Mouse (Mus musculus): ENCODE measurements around the gene Son. TPM values are rescaled to one million over a fixed set of nuclear protein-coding genes. Genes with fewer than 3 reads are reported as not detected.
A peak's percentile ranks its signal among the peaks of the same experiment; 100 is the strongest.

The Son gene
- polyA plus RNA-seq, 1 experiment from 2014 or later, result 65.0 TPM

GRCm38 (mm10) chr16:91658471-91658870, 11.2 kb downstream of the Son start:
- Histone ChIP-seq H3K27me3 (replicated peaks) (no peaks in the 10 kb centered on the region), H3K9me3 (replicated peaks) (peaks cover 21% of the 10 kb centered on the region; the same call in 1 of the 2 replicates), H3K4me1 (no peaks in the 10 kb centered on the region), H3K4me2 (no peak overlapping the region), H3K9ac (no peak overlapping the region), H3K36me3 (peaks cover 99% of the 10 kb centered on the region), H3K27ac (no peak overlapping the region), H3K4me3 (no peak overlapping the region)
- ATAC-seq, result no peak
- 92% methylated on average over 5 of the region's 5 CpGs for WGBS (ENCODE audit: insufficient replicate concordance)

- 94% methylated on average over 20 of the region's 20 CpGs for WGBS (ENCODE audit: insufficient replicate concordance)
- H3K36me3 ChIP-seq, result peaks cover 99% of the 10 kb centered on the region
- H3K4me3 ChIP-seq, result no peak overlapping the region
- H3K9ac ChIP-seq, result no peak overlapping the region
- no peaks in the 10 kb centered on the region for H3K4me1 ChIP-seq
- H3K27ac ChIP-seq, result no peak overlapping the region
- peaks cover 21% of the 10 kb centered on the region; the same call in 1 of the 2 replicates for H3K9me3 ChIP-seq (replicated peaks)
- no peak overlapping the region for H3K4me2 ChIP-seq
- ATAC-seq, result no peak
- no peaks in the 10 kb centered on the region for H3K27me3 ChIP-seq (replicated peaks)
These were observed 12.5 kb downstream of the Son start for GRCm38 (mm10) chr16:91659798-91660197.

- H3K4me1 ChIP-seq, result no peaks in the 10 kb centered on the region
- H3K4me2 ChIP-seq, result no peak overlapping the region
- no peak overlapping the region for H3K27ac ChIP-seq
- 74% methylated on average over 1 of the region's 1 CpGs for WGBS (ENCODE audit: insufficient replicate concordance)
- no peak overlapping the region for H3K9ac ChIP-seq
- peaks cover 21% of the 10 kb centered on the region; the same call in 1 of the 2 replicates for H3K9me3 ChIP-seq (replicated peaks)
- peaks cover 99% of the 10 kb centered on the region for H3K36me3 ChIP-seq
- no peaks in the 10 kb centered on the region for H3K27me3 ChIP-seq (replicated peaks)
- no peak overlapping the region for H3K4me3 ChIP-seq
- ATAC-seq, result no peak
These were observed 14.1 kb downstream of the Son start for GRCm38 (mm10) chr16:91661397-91661796.

GRCm38 (mm10) chr16:91662336-91662735, 15.0 kb downstream of the Son start:
- WGBS (ENCODE audit: insufficient replicate concordance), result 94% methylated on average over 16 of the region's 16 CpGs
- no peaks in the 10 kb centered on the region for H3K27me3 ChIP-seq (replicated peaks)
- no peak overlapping the region for H3K9ac ChIP-seq
- ATAC-seq, result no peak
- no peak overlapping the region for H3K27ac ChIP-seq
- H3K4me2 ChIP-seq, result no peak overlapping the region
- H3K4me3 ChIP-seq, result no peak overlapping the region
- H3K9me3 ChIP-seq (replicated peaks), result peaks cover 21% of the 10 kb centered on the region; the same call in 1 of the 2 replicates
- H3K4me1 ChIP-seq, result no peaks in the 10 kb centered on the region
- H3K36me3 ChIP-seq, result peaks cover 99% of the 10 kb centered on the region

GRCm38 (mm10) chr16:91663795-91664194, 16.5 kb downstream of the Son start:
- Histone ChIP-seq H3K4me2 (no peak overlapping the region), H3K27me3 (replicated peaks) (no peaks in the 10 kb centered on the region), H3K27ac (no peak overlapping the region), H3K9ac (no peak overlapping the region), H3K4me1 (no peaks in the 10 kb centered on the region), H3K9me3 (replicated peaks) (peaks cover 13% of the 10 kb centered on the region; the same call in 1 of the 2 replicates), H3K4me3 (no peak overlapping the region), H3K36me3 (peaks cover 95% of the 10 kb centered on the region)
- 89% methylated on average over 3 of the region's 3 CpGs for WGBS (ENCODE audit: insufficient replicate concordance)
- ATAC-seq, result no peak

GRCm38 (mm10) chr16:91674500-91674899, 27.2 kb downstream of the Son start:
- 87% methylated on average over 4 of the region's 4 CpGs for WGBS (ENCODE audit: insufficient replicate concordance)
- Histone ChIP-seq H3K9me3 (replicated peaks) (no peaks in the 10 kb centered on the region), H3K4me1 (no peaks in the 10 kb centered on the region), H3K36me3 (peaks cover 98% of the 10 kb centered on the region), H3K27ac (no peak overlapping the region), H3K9ac (no peak overlapping the region), H3K27me3 (replicated peaks) (no peaks in the 10 kb centered on the region), H3K4me2 (no peak overlapping the region), H3K4me3 (no peak overlapping the region)
- ATAC-seq, result no peak

- Histone ChIP-seq H3K27me3 (replicated peaks) (no peaks in the 10 kb centered on the region), H3K4me3 (no peak overlapping the region), H3K4me1 (no peaks in the 10 kb centered on the region), H3K9ac (no peak overlapping the region), H3K27ac (no peak overlapping the region), H3K36me3 (peaks cover 98% of the 10 kb centered on the region), H3K9me3 (replicated peaks) (no peaks in the 10 kb centered on the region), H3K4me2 (no peak overlapping the region)
- 84% methylated on average over 5 of the region's 5 CpGs for WGBS (ENCODE audit: insufficient replicate concordance)
- ATAC-seq, result peak; percentile 62; the same call in 1 of the 2 replicates
These were observed 31.0 kb downstream of the Son start for GRCm38 (mm10) chr16:91678147-91678911.

GRCm38 (mm10) chr16:91680656-91681055, 33.4 kb downstream of the Son start:
- peaks cover 99% of the 10 kb centered on the region for H3K36me3 ChIP-seq
- H3K4me2 ChIP-seq, result no peak overlapping the region
- no peak overlapping the region for H3K9ac ChIP-seq
- H3K27ac ChIP-seq, result no peak overlapping the region
- no peak overlapping the region for H3K4me3 ChIP-seq
- WGBS (ENCODE audit: insufficient replicate concordance), result 77% methylated on average over 5 of the region's 5 CpGs
- no peaks in the 10 kb centered on the region for H3K9me3 ChIP-seq (replicated peaks)
- H3K27me3 ChIP-seq (replicated peaks), result no peaks in the 10 kb centered on the region
- no peak for ATAC-seq
- peaks cover 5% of the 10 kb centered on the region for H3K4me1 ChIP-seq

GRCm38 (mm10) chr16:91685526-91685925, 38.2 kb downstream of the Son start:
- H3K4me2 ChIP-seq, result peak overlapping the region; percentile 97
- WGBS (ENCODE audit: insufficient replicate concordance), result 51% methylated on average over 5 of the region's 5 CpGs
- H3K27me3 ChIP-seq (replicated peaks), result no peaks in the 10 kb centered on the region
- no peaks in the 10 kb centered on the region for H3K9me3 ChIP-seq (replicated peaks)
- no peak overlapping the region for H3K4me3 ChIP-seq
- ATAC-seq, result no peak
- H3K27ac ChIP-seq, result no peak overlapping the region
- H3K36me3 ChIP-seq, result peaks cover 68% of the 10 kb centered on the region
- H3K9ac ChIP-seq, result no peak overlapping the region
- peaks cover 41% of the 10 kb centered on the region for H3K4me1 ChIP-seq

GRCm38 (mm10) chr16:91686369-91686768, 39.1 kb downstream of the Son start:
- peaks cover 49% of the 10 kb centered on the region for H3K4me1 ChIP-seq
- H3K4me3 ChIP-seq, result no peak overlapping the region
- no peak for ATAC-seq
- H3K9ac ChIP-seq, result 0 out of 2 replicates have a peak overlapping the region, but pooled peaks have one; percentile 94
- peak overlapping the region; percentile 97 for H3K4me2 ChIP-seq
- no peaks in the 10 kb centered on the region for H3K27me3 ChIP-seq (replicated peaks)
- H3K36me3 ChIP-seq, result peaks cover 63% of the 10 kb centered on the region
- no peaks in the 10 kb centered on the region for H3K9me3 ChIP-seq (replicated peaks)
- no peak overlapping the region for H3K27ac ChIP-seq
- 80% methylated on average over 5 of the region's 5 CpGs for WGBS (ENCODE audit: insufficient replicate concordance)

- Histone ChIP-seq H3K4me1 (peaks cover 49% of the 10 kb centered on the region), H3K9ac (peak overlapping the region; percentile 94), H3K36me3 (peaks cover 51% of the 10 kb centered on the region), H3K4me3 (peak overlapping the region; percentile 78), H3K9me3 (replicated peaks) (no peaks in the 10 kb centered on the region), H3K27ac (peak overlapping the region; percentile 93), H3K4me2 (peak overlapping the region; percentile 97), H3K27me3 (replicated peaks) (no peaks in the 10 kb centered on the region)
- peak; percentile 52 for ATAC-seq
- under 1% methylated on average over 51 of the region's 51 CpGs for WGBS (ENCODE audit: insufficient replicate concordance)
These were observed 40.8 kb downstream of the Son start for GRCm38 (mm10) chr16:91688023-91688618.

- Histone ChIP-seq H3K4me3 (peak within 1 kb of the TSS; percentile 78), H3K4me2 (peak within 1 kb of the TSS; percentile 97), H3K4me1 (peaks cover 49% of the 10 kb centered on the region), H3K27me3 (replicated peaks) (no peaks in the 10 kb centered on the region), H3K9me3 (replicated peaks) (no peaks in the 10 kb centered on the region), H3K9ac (peak within 1 kb of the TSS; percentile 94), H3K36me3 (peaks cover 46% of the 10 kb centered on the region), H3K27ac (peak within 1 kb of the TSS; percentile 93)
- peak; percentile 97 for ATAC-seq
- WGBS (ENCODE audit: insufficient replicate concordance), result under 1% methylated on average over 63 of the region's 71 CpGs
These were observed 41.5 kb downstream of the Son start, which contains the start of gene Donson for GRCm38 (mm10) chr16:91688619-91689334. TSS of gene Donson (minus strand) at chr16:91688770.

Measured in liver, embryonic 12.5 days (tissue).